Mouse (Mus musculus): ENCODE results near the gene Slc39a8. TPM values are rescaled to one million over a fixed set of nuclear protein-coding genes. Genes with fewer than 3 reads are reported as not detected.

Slc39a8 gene
- polyA plus RNA-seq, 1 experiment from 2014 or later: 15.0 TPM

DNA sequence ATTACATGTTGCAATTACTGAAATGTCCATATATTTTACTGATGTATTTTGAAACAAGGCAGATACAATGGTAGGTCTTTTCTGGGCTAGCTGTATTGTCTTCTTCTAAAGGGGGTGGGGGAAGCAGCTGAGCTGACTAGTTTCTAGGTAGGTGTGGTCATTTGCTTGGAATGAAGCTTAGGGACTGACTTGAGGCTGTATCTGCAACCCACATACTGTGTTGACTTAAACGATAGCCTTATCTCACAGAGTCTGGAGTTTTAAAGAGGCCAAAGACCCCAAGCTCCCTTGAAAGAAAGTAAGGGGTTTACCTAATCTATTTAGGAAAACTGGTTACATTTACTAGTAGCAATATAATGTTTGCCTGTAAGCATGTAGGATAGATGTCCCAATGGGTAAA is 2.9 kb downstream of the Slc39a8 start:
- 47% methylated on average over 1 of the region's 1 CpGs for WGBS
- no peak overlapping the region for H3K4me3 ChIP-seq
- no peak for ATAC-seq (ENCODE audit: insufficient number of reproducible peaks, insufficient read depth, low FRiP score, low TSS enrichment)

DNA sequence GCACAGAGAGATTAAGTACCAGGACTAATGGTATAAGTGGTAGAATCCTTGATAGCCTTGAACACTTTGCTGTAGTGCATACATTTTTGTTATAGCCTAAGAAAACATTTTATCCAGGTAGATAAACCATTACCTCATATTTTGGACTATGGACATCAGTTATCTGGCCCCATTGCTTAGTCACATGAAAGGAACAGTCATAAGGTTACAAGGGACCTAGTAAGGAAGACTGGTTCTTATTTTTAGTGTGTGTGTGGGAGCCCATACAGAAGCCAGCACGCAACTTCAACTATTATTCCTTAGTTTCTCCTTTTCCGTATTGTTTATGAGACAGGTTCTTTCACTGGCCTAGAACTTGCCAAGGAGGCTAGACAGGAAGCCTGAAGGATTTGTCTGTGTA is 7.4 kb downstream of the Slc39a8 start:
- no peak overlapping the region for H3K27ac ChIP-seq
- H3K27me3 ChIP-seq: no peaks in the 10 kb centered on the region
- no peak overlapping the region for H3K4me2 ChIP-seq (replicated peaks)
- 90% methylated on average over 2 of the region's 2 CpGs for WGBS
- no peak overlapping the region for H3K9ac ChIP-seq
- H3K9me3 ChIP-seq: no peaks in the 10 kb centered on the region
- no peak for ATAC-seq (ENCODE audit: insufficient number of reproducible peaks, insufficient read depth, low FRiP score, low TSS enrichment)
- no peaks in the 10 kb centered on the region for H3K36me3 ChIP-seq
- no peaks in the 10 kb centered on the region for H3K4me1 ChIP-seq
- H3K4me3 ChIP-seq: no peak overlapping the region

More for the DNA sequence above, 2.9 kb downstream of the Slc39a8 start:
- no peaks in the 10 kb centered on the region for H3K27me3 ChIP-seq
- no peak overlapping the region for H3K27ac ChIP-seq
- no peak overlapping the region for H3K4me2 ChIP-seq (replicated peaks)
- H3K36me3 ChIP-seq: no peaks in the 10 kb centered on the region
- H3K4me1 ChIP-seq: peaks cover 4% of the 10 kb centered on the region; the same call in 1 of the 2 replicates
- H3K9me3 ChIP-seq: no peaks in the 10 kb centered on the region
- no peak overlapping the region for H3K9ac ChIP-seq

DNA sequence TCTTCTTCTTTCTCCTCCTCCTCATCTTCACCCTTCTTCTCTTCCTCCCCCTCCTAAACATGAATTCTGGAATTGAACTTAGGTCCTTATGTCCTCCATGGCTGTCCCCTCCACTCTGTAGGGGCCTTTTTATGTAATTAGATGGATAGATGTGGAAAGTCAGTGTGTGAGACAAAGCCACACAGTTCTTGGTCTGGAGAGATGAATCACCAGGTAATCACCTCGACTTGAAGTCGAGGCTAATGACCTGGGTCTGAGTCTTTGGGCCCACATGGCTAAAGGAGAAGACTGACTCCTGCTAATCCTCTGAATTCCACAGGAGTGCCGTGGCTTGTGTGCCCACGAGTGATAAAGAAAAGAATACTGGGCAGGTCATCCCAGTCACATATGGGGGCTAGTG is 7.8 kb downstream of the Slc39a8 start:
- no peaks in the 10 kb centered on the region for H3K36me3 ChIP-seq
- no peak overlapping the region for H3K4me2 ChIP-seq (replicated peaks)
- no peak overlapping the region for H3K4me3 ChIP-seq
- H3K9ac ChIP-seq: no peak overlapping the region
- H3K4me1 ChIP-seq: no peaks in the 10 kb centered on the region
- H3K27ac ChIP-seq: no peak overlapping the region
- 86% methylated on average over 4 of the region's 4 CpGs for WGBS
- H3K9me3 ChIP-seq: no peaks in the 10 kb centered on the region
- no peaks in the 10 kb centered on the region for H3K27me3 ChIP-seq
- ATAC-seq (ENCODE audit: insufficient number of reproducible peaks, insufficient read depth, low FRiP score, low TSS enrichment): no peak

DNA sequence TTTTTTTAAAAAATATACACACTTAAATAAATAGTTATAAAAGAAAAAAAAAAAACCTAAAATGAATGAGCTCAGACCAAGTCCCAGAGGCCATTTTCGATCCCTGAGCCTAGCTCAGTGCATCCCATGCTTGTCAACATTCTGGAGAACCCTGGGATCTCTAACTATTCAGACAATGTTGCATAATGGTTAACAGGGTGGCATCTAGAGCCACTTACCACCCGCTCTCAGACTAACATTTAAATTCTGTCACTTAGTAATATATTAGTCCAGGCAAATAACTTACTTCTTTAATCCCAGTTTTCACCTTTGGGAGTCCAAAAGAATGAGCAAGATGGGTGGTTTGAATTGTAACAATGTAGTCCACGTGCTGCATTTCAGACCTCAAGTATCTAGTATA is 9.9 kb downstream of the Slc39a8 start:
- Histone ChIP-seq H3K9me3 (no peaks in the 10 kb centered on the region), H3K36me3 (no peaks in the 10 kb centered on the region), H3K27me3 (no peaks in the 10 kb centered on the region), H3K4me2 (replicated peaks) (no peak overlapping the region), H3K4me3 (no peak overlapping the region), H3K9ac (no peak overlapping the region), H3K27ac (no peak overlapping the region), H3K4me1 (no peaks in the 10 kb centered on the region)
- no peak for ATAC-seq (ENCODE audit: insufficient number of reproducible peaks, insufficient read depth, low FRiP score, low TSS enrichment)
- 87% methylated on average over 3 of the region's 3 CpGs for WGBS

DNA sequence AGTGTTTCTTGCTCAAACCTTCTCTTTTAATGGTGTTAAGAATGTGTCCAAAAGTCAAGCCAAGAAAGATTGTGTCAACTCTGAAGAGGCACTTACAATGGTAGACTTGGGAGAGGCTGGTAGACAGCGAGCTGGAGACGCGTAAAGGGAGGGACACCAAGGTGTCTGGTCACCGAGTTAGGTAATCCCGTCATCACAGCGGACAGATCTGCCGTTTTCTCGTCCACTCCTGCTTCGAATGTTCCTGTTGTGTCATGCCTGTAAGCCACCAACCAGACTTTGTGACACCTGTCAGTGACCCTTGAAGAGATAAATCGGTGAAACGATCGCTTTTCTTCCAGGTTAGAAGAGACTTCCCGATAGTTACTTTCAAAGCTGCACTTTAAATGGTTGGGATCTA is 14.5 kb downstream of the Slc39a8 start:
- 91% methylated on average over 13 of the region's 13 CpGs for WGBS
- ATAC-seq (ENCODE audit: insufficient number of reproducible peaks, insufficient read depth, low FRiP score, low TSS enrichment): no peak

DNA sequence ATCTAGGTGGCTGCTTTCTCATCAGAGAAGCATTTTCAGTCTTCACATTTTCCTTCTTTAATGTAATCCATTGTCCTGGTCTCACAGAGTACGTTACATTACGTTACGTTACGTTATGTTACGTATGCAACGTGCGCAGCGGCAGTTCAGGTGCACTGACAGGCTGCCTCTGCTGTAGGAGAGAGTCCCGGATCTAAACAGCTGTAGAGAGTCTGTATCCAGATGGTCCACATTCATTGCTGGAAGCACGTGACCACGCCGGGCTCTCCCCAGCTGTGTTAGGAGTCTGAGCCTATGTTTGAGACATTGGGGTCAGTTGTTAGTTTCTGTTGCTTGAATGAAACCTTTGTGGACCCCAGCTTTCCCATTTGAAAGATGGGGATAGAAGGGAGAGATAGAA is 15.1 kb downstream of the Slc39a8 start:
- Histone ChIP-seq H3K4me1 (0 out of 2 replicates have a peak, but pooled peaks cover 2% of the 10 kb centered on the region), H3K4me3 (no peak overlapping the region), H3K27ac (no peak overlapping the region), H3K4me2 (replicated peaks) (no peak overlapping the region), H3K9ac (no peak overlapping the region), H3K27me3 (no peaks in the 10 kb centered on the region), H3K9me3 (no peaks in the 10 kb centered on the region), H3K36me3 (no peaks in the 10 kb centered on the region)
- 76% methylated on average over 12 of the region's 12 CpGs for WGBS
- no peak for ATAC-seq (ENCODE audit: insufficient number of reproducible peaks, insufficient read depth, low FRiP score, low TSS enrichment)

More for the DNA sequence above, 14.5 kb downstream of the Slc39a8 start:
- H3K27ac ChIP-seq: no peak overlapping the region
- no peaks in the 10 kb centered on the region for H3K27me3 ChIP-seq
- no peak overlapping the region for H3K9ac ChIP-seq
- H3K4me2 ChIP-seq (replicated peaks): no peak overlapping the region
- H3K4me1 ChIP-seq: 0 out of 2 replicates have a peak, but pooled peaks cover 2% of the 10 kb centered on the region
- no peak overlapping the region for H3K4me3 ChIP-seq
- H3K36me3 ChIP-seq: no peaks in the 10 kb centered on the region
- H3K9me3 ChIP-seq: no peaks in the 10 kb centered on the region

DNA sequence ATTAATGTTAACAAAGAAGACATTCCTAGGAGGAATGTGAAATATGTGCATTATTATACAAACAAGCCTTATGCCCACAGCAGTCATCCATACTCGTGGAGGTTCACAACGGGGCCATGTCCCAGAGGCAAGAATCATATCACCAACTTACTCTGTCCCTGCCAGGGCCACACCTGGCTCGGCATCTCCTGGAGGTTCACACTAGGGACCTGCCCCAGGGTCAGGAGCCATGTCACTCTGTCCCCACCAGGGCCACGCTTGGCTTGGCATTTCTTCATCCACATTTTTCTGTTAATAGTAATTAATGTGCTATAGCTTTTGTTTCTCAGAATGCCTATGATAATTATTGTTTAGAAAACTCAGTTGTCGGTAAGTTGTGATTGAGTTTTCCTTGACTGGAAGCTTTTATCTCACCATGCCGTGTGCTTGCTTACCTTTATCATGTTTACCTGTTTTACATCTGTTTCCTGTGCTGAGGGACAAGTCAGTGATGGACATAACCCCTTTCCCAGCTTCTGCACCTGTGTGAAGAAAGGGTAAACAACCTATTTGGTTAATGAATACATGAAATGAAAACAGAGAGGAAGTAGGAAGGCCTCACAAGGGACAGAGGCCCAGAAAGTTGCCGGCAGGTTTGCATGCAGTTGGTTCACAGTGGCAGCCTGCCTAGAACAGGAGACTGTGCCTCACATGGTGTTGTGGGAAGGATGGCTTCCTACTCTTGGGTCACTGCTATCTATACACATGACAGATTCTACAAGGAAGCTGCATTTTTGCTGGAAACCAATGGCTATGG is 16.8 kb downstream of the Slc39a8 start:
- no peak overlapping the region for H3K27ac ChIP-seq
- H3K4me2 ChIP-seq (replicated peaks): no peak overlapping the region
- no peak overlapping the region for H3K9ac ChIP-seq
- no peak for ATAC-seq (ENCODE audit: insufficient number of reproducible peaks, insufficient read depth, low FRiP score, low TSS enrichment)
- no peaks in the 10 kb centered on the region for H3K9me3 ChIP-seq
- 0 out of 2 replicates have a peak, but pooled peaks cover 2% of the 10 kb centered on the region for H3K4me1 ChIP-seq
- H3K36me3 ChIP-seq: no peaks in the 10 kb centered on the region
- no peaks in the 10 kb centered on the region for H3K27me3 ChIP-seq
- H3K4me3 ChIP-seq: no peak overlapping the region
- 73% methylated on average over 7 of the region's 7 CpGs for WGBS

DNA sequence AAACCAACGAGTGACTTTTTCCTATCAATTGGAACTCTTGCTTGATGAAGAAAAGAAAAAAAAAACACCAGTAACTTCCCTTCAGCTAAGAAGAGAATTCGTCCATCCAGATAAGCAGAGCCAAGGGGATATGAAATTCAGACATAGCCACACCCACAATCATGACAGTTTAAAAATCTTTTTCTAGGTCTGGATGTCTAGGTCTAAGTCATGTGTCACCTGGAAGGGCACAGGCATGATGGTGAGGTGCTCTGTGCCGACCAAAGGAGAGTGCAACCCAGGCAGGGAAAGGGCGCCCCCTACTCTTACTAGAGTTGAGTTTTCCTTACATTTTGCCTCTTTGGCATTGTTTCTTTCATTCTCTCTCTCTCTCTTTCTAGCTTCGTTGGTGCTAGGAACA is 18.1 kb downstream of the Slc39a8 start:
- H3K4me3 ChIP-seq: no peak overlapping the region
- H3K9ac ChIP-seq: no peak overlapping the region
- ATAC-seq (ENCODE audit: insufficient number of reproducible peaks, insufficient read depth, low FRiP score, low TSS enrichment): no peak
- H3K27me3 ChIP-seq: no peaks in the 10 kb centered on the region
- 0 out of 2 replicates have a peak, but pooled peaks cover 2% of the 10 kb centered on the region for H3K4me1 ChIP-seq
- no peak overlapping the region for H3K4me2 ChIP-seq (replicated peaks)
- no peak overlapping the region for H3K27ac ChIP-seq
- WGBS: 70% methylated on average over 5 of the region's 5 CpGs
- no peaks in the 10 kb centered on the region for H3K36me3 ChIP-seq
- no peaks in the 10 kb centered on the region for H3K9me3 ChIP-seq

DNA sequence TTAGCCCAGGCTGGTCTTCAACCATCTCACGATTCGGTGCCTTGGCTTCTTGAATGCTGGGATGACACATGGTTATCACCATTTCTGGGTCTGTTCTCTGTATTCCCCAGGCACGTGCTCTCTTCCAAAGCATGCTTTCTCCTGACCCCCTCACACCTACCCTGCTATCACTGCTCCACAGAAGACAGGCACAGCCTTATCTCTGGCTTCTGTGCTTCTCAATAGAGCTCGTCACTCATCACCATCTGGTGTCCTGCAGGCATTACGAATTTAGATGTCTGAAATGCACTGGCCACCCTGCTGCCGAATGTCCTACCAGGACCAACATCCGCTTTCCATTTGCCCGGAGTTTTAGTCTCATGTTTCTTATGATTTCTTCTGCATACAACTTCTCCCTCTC is 18.6 kb downstream of the Slc39a8 start:
- ATAC-seq (ENCODE audit: insufficient number of reproducible peaks, insufficient read depth, low FRiP score, low TSS enrichment): no peak
- no peak overlapping the region for H3K27ac ChIP-seq
- H3K4me3 ChIP-seq: no peak overlapping the region
- H3K4me2 ChIP-seq (replicated peaks): no peak overlapping the region
- H3K9ac ChIP-seq: no peak overlapping the region
- no peaks in the 10 kb centered on the region for H3K36me3 ChIP-seq
- H3K9me3 ChIP-seq: no peaks in the 10 kb centered on the region
- H3K27me3 ChIP-seq: no peaks in the 10 kb centered on the region
- H3K4me1 ChIP-seq: 0 out of 2 replicates have a peak, but pooled peaks cover 2% of the 10 kb centered on the region
- 75% methylated on average over 8 of the region's 8 CpGs for WGBS

DNA sequence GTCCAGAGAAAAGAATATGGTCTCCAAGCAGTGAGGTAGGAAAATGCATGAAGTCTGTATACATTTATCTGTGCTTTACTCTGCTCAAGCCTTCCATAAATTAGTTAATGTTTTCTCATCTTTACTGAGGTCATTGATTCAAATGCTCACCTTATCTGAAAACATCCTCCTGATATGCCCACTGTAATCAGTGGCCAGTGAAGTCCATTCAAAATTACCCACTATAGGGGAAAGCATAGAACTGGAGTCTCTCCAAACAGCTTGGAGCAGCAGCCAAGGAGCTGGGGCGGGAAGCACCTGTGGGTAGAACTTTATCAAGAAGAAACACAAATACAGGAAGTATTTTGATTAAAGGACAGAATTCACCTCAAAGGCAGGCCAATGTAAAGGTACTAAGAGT is 19.8 kb downstream of the Slc39a8 start:
- no peak overlapping the region for H3K4me2 ChIP-seq (replicated peaks)
- no peaks in the 10 kb centered on the region for H3K27me3 ChIP-seq
- 0 out of 2 replicates have a peak, but pooled peaks cover 2% of the 10 kb centered on the region for H3K4me1 ChIP-seq
- H3K36me3 ChIP-seq: no peaks in the 10 kb centered on the region
- no peaks in the 10 kb centered on the region for H3K9me3 ChIP-seq
- H3K4me3 ChIP-seq: no peak overlapping the region
- no peak overlapping the region for H3K9ac ChIP-seq
- no peak for ATAC-seq (ENCODE audit: insufficient number of reproducible peaks, insufficient read depth, low FRiP score, low TSS enrichment)
- 86% methylated on average over 1 of the region's 1 CpGs for WGBS
- H3K27ac ChIP-seq: no peak overlapping the region

DNA sequence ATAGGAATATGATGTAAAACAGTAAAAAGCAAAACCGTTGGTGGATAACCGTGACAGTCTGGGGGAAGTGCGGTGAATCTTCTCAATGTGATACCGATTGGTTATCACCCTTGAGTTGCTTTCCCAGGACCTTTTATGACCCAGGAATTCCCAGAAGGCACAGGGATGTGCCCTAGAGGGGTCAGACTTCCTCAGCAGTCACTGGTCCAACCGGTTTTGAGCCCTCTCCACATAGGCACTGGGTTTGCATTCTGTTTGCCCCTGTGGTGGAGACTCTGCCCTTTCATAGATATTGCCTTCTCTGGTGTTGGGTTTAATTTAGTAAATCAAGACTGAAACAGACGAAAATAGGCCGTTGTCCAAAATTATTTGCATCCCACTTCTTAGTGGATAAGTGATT is 20.8 kb downstream of the Slc39a8 start:
- H3K4me3 ChIP-seq: no peak overlapping the region
- H3K9me3 ChIP-seq: no peaks in the 10 kb centered on the region
- H3K4me2 ChIP-seq (replicated peaks): no peak overlapping the region
- WGBS: 39% methylated on average over 7 of the region's 7 CpGs
- H3K27me3 ChIP-seq: no peaks in the 10 kb centered on the region
- H3K36me3 ChIP-seq: no peaks in the 10 kb centered on the region
- no peak for ATAC-seq (ENCODE audit: insufficient number of reproducible peaks, insufficient read depth, low FRiP score, low TSS enrichment)
- H3K4me1 ChIP-seq: no peaks in the 10 kb centered on the region
- no peak overlapping the region for H3K27ac ChIP-seq
- H3K9ac ChIP-seq: no peak overlapping the region

DNA sequence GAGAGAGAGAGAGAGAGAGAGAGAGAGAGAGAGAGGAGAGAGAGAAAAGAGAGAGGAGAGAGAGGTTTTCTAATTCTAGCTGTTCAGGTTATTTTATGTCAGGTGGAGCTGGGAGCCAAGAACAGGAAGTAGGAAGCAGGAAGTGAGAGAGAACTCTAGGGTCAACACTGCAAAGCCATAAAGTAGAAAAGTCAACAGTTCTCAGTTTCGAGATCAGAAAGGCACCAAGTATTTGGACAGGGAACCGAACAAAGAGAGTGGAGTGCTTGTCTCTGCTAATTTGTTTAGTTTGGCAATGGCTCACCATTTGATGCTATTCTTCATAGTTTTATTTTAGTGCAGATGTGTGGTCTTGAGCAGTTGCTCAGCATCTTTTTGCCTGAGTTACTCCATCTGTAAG is 26.5 kb downstream of the Slc39a8 start:
- 78% methylated on average over 2 of the region's 2 CpGs for WGBS
- Histone ChIP-seq H3K9me3 (no peaks in the 10 kb centered on the region), H3K27me3 (no peaks in the 10 kb centered on the region), H3K36me3 (no peaks in the 10 kb centered on the region), H3K4me1 (no peaks in the 10 kb centered on the region), H3K4me2 (replicated peaks) (no peak overlapping the region), H3K27ac (no peak overlapping the region), H3K9ac (no peak overlapping the region), H3K4me3 (no peak overlapping the region)
- ATAC-seq (ENCODE audit: insufficient number of reproducible peaks, insufficient read depth, low FRiP score, low TSS enrichment): no peak

Data from embryonic facial prominence, embryonic 12.5 days (tissue).